Mouse (Mus musculus): ENCODE measurements around the gene Mcu. TPM values are rescaled to one million over a fixed set of nuclear protein-coding genes. Genes with fewer than 3 reads are reported as not detected.

The Mcu gene
- total RNA-seq, 2 experiments from 2014 or later = 57.8 to 62.1 TPM

DNA sequence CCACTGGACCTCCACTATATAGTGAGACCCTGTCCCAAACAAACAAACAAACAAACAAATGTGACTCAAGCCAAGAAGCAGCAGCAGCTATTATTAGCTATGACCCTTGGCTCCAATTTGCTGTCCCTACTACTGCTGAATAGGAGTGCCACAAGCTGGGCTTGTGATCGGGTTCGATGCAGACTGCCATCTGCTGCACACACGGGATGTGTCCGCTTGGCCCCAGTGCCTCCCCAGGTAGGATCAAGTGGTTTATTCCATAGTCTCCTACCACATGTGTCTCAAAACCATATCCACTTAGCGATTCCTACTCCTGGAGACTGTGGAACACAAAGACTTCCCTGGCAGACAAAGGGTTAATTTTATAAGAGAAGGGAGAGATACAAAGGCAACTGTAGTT, 2.4 kb downstream of the Mcu start:
- no peak for DNase-seq (ENCODE audit: low spot score in 2 of 2)

DNA sequence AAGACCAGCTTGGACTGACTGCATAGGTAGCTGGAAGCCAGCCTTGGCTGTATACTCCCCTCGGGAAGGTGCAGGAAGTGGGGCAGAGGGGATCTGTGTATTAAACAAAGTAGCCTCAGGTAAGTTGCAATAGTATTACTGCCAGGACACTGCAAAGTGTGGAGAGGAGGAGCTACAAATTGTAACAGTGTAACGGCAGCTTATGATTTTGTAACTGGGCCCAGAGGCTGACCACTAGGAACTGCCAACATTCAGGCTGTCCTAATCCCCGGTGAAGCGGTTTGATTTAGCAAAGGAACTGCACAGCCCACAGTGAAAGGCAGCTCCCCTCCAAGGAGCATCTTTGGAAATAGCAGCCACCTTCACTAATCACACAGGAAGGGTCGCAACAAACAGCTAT, 3.2 kb downstream of the Mcu start:
- no peak for DNase-seq (ENCODE audit: low spot score in 2 of 2)

GRCm38 (mm10) chr10:59604879-59605464, 11.5 kb downstream of the Mcu start:
- DNase-seq (ENCODE audit: low spot score in 2 of 2) = no peak

DNA sequence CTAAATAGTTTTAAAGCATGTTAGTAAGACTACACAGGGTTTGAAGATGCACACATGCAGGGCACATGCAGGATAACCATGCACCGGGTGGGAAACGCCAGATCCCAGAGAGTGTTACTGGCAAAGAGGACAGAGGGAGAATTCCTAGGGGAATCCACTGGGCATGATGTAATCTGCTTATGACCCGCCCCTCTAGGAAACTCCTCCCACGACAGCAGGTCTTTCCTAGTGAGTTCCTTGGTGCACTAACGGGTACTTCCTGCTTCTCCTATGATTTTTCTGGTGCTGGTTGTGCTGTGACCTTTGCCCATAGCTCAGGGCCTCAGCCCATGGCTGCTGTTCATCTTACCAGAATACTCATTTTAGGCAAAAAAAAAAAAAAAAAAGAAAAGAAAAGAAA, 12.6 kb downstream of the Mcu start:
- no peak for DNase-seq (ENCODE audit: low spot score in 2 of 2)

GRCm38 (mm10) chr10:59602891-59603290, 13.6 kb downstream of the Mcu start:
- DNase-seq (ENCODE audit: low spot score in 2 of 2) = peak in 1 of 2 experiments; percentile 42

DNA sequence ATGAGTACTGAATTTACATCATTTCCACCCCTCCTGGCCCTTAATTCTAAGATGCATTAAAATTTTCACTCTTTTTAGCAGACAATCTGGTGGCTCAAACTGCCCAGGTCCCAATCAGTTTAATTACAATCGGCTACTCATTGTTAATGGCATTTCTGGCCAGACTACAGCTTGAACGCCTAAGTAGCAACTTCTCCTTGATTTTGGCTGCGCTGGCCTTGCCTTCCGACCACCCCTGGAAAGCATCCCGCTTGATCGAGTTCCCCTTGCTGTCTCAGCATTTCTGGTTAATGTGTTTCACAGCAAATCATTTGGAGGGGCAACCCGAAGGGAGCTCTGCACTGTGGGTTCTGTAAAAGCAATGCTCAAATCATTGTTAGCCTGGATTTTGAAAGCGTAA, 14.4 kb downstream of the Mcu start:
- DNase-seq (ENCODE audit: low spot score in 2 of 2) = no peak

- no peak for DNase-seq (ENCODE audit: low spot score in 2 of 2)
Observed at GRCm38 (mm10) chr10:59600516-59600915, 16.0 kb downstream of the Mcu start.

GRCm38 (mm10) chr10:59593826-59594570, 22.5 kb downstream of the Mcu start:
- DNase-seq (ENCODE audit: low spot score in 2 of 2) = peak; percentile 53 to 67

DNA sequence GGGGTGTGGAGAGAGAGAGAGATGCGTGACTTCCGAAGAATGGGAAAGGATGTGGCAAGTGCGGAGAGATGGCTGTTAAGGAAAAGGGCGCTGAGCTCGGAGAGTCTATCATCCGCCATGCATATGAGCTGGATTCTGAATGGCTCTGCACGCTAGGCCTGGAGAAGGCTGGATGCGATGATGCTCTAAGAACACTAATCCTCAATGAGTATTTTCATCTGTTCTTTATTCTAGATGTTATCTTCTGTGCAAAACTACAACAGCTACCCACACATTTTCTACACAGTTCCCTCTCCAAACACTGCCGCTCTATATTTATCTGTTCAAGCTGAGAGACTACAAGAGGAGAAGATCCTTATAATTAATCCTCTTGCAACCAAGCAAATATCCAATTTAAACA, 25.9 kb downstream of the Mcu start:
- no peak for DNase-seq (ENCODE audit: low spot score in 2 of 2)

- DNase-seq (ENCODE audit: low spot score in 2 of 2) = no peak
Observed at GRCm38 (mm10) chr10:59589856-59590255, 26.6 kb downstream of the Mcu start.

DNA sequence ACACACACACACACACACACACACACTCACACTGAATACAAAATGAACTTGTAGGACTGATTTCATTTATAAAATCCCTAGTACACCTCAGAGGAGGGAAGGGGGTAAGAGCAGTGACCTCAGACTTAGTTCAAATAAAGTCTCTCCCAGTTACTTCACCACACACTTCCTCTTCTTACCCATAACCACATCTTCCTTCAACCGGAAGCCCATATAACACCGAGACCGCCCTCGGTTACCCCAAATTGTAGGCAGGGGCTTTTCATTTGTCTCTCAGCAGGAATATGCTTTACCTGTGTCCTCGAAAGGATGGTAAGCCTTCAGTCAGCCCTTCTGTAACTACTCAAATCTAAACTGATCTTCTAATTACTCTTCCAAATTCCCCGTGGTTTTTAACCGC, 27.1 kb downstream of the Mcu start:
- no peak for DNase-seq (ENCODE audit: low spot score in 2 of 2)

DNA sequence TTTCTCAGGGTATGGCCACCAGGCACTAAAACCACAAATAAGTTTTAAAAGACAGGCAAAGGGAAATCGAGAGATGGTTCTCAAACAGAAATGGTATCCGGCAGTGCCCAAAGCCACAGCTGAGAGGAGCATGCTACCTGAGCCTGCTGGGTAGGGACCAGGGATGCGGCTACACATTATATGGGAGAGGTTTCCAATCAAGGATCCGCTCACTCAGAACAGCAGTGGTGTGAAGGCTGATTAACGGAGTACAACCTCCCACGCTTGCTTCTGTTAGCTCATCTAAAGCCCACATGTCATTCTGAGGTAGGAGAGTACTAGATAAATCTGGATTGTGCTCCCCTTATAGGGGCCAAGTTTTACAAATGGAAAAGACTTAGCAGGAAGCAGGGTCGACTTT, 28.4 kb downstream of the Mcu start:
- no peak for DNase-seq (ENCODE audit: low spot score in 2 of 2)

DNA sequence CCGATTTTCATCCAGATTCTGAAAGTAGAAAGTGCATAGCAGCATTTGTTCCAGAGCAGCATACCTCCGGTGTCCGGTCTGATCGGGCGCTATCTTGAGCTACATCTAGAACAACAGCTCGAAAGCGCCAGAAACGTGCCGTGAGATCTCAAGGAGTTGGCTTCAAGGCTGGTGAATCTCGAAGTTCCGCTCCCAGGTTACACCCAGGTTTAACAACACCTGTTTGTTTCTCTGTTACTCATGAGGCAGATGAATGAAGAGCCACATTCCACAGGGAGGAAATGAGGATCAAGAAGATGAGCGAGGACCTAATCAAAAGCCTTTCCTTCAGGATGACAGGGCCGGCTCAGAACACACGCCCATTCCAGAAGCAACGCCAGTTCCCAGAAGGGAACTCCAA, 29.7 kb downstream of the Mcu start:
- no peak for DNase-seq (ENCODE audit: low spot score in 2 of 2)

- DNase-seq (ENCODE audit: low spot score in 2 of 2) = no peak
Observed at GRCm38 (mm10) chr10:59585621-59586020, 30.9 kb downstream of the Mcu start.

DNA sequence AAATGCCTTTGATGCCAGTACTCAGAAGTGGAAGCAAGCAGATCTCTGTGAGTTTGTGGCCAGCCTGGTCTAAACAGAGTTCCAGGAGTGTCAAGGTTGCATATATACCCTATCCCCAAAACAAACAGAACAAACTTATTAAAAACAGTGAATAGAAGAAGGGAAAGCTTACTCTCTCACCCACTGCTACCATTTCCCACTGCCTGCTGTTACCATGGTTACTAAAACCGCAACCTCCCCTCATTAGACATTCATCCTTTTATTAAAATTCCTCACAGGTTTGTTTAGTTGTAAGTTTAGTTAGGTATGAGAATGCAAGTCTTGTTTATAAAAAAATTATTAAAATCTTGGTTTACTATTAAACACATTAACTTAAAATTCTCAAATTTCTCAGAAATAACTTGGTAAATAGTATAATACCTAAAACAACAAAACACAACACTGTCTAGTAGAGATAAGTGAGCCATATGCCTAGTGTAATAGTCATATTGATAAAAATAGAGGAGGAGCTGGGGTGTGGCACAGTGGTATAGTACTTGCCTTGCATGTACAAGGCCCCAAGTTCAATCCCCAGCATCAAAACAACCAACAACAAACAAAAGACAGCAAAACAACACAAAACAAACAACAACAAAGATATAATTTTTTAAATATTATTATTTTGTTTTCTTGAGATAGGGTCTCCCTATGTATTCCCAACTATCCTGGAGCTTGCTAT, 34.5 kb downstream of the Mcu start:
- DNase-seq (ENCODE audit: low spot score in 2 of 2) = no peak

DNA sequence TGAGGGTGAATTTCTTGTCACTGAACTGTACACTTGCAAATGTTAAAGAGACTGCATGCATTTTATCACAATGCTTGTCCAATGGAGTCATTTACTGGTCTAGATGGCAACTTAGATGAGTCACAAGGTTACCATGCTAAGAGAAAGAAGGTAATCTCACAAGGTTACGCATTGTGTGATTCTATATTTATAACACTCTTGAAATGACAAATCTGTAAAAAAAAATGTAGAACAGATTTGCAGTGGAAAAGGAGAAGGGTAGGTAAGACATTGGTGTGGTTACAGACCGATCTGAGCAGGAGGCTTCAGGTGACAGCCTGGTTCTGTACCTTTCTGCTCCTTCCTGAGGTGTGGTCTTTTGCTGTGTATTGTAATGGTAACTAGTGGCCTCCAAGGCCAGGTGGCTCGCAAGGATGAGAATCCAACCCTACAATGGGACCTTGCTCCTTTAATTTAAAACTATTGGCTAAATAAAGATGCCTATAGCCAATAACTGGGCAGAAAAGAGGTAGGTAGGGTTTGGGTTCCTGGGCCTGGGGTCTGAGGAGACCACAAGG, 35.8 kb downstream of the Mcu start:
- DNase-seq (ENCODE audit: low spot score in 2 of 2) = no peak

- no peak for DNase-seq (ENCODE audit: low spot score in 2 of 2)
Observed at GRCm38 (mm10) chr10:59579645-59580044, 36.8 kb downstream of the Mcu start.

- DNase-seq (ENCODE audit: low spot score in 2 of 2) = no peak
Observed at GRCm38 (mm10) chr10:59577871-59578801, 38.4 kb downstream of the Mcu start.

DNA sequence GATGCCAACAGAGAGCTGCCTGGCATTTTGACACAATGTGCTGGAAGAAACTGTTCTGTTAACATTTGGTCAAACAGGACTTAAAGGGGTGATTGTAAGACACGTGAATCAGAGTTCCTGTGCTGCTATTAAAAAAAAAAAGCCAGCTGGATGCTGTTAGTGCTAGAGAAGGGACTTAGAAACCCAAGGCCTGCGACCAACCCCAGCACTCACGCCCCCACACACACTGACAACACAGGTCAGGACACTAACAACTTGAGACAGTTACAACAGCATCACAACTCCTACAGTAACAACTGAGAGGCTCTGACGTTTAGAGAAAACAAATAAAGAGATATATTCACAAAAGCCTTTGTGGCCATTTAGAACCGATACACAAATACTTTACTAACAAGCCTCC, 40.2 kb downstream of the Mcu start:
- DNase-seq (ENCODE audit: low spot score in 2 of 2) = no peak

GRCm38 (mm10) chr10:59571964-59572363, 44.5 kb downstream of the Mcu start:
- no peak for DNase-seq (ENCODE audit: low spot score in 2 of 2)

GRCm38 (mm10) chr10:59571273-59571672, 45.2 kb downstream of the Mcu start:
- no peak for DNase-seq (ENCODE audit: low spot score in 2 of 2)

Data from layer of hippocampus, postnatal 10 days (tissue).